Mouse (Mus musculus) heart, postnatal 0 days (tissue): Measurements from ENCODE around the gene Sppl3.

ENCODE experiments used
- CTCF ChIP-seq: IDR thresholded peaks from 2 replicates; pipeline ENCODE4 v1.5.1; 2016; ENCODE audit warnings: antibody characterized with exemption, control low read depth, low read depth
- EP300 ChIP-seq: IDR thresholded peaks from 2 replicates; pipeline ENCODE4 v1.6.1; 2016; ENCODE audit warnings: antibody characterized with exemption, low read depth

DNA sequence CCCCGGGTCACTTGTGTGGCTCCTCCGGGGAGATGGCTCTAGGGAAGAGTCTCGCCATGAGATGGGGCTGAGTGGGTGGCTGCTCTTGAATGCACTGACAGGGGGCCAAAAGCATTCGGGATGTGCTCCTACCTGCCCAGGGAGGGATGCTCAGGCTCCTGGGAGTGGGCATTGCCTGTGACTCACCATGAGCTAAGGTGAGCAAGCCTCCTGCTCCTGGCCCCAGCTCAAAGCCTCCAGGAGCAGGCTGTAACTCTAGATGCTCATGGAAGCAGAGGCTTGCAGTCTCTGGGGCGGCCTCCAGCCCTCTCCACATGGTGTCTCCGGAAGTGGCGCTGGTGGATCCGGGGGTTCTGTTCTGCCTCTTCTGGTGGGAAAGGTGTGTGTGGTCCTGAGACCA lies 9.5 kb upstream of the Sppl3 start:
- TF ChIP-seq CTCF (no peak), EP300 (no peak)
